Mouse (Mus musculus) kidney, postnatal 14 days (tissue): Measurements from ENCODE around the gene Tfpi2.

Experiments
- DNase-seq: peaks from one replicate; pipeline ENCODE4 v3.0.0; 2022; ENCODE audit warnings: mixed read lengths

Gene Tfpi2

GRCm38 (mm10) chr6:3988750-3989149 is at the start of gene Tfpi2:
Gene Tfpi2, minus strand, starts transcription at chr6:3988919.
- DNase-seq, result peak; percentile 46

GRCm38 (mm10) chr6:4030956-4031355 is 42.2 kb upstream of the Tfpi2 start:
- DNase-seq, result no peak

GRCm38 (mm10) chr6:4026367-4026766 is 37.6 kb upstream of the Tfpi2 start:
- no peak for DNase-seq

GRCm38 (mm10) chr6:4022645-4023044 is 33.9 kb upstream of the Tfpi2 start:
- DNase-seq, result peak; percentile 18

GRCm38 (mm10) chr6:4009548-4009947 is 20.8 kb upstream of the Tfpi2 start:
- DNase-seq, result peak; percentile 51

- DNase-seq, result peak; percentile 12
Observed at GRCm38 (mm10) chr6:4008501-4009040, 19.9 kb upstream of the Tfpi2 start.

- DNase-seq, result no peak
Observed at GRCm38 (mm10) chr6:4004808-4005207, 16.1 kb upstream of the Tfpi2 start.

GRCm38 (mm10) chr6:4003890-4004306 is 15.2 kb upstream of the Tfpi2 start, which contains the start of gene Gng11:
Gene Gng11, plus strand, starts transcription at chr6:4003904.
- DNase-seq, result peak; percentile 87

- DNase-seq, result peak; percentile 40
Observed at GRCm38 (mm10) chr6:4003445-4003844, 14.7 kb upstream of the Tfpi2 start.

- no peak for DNase-seq
Observed at GRCm38 (mm10) chr6:4000716-4001115, 12.0 kb upstream of the Tfpi2 start.

GRCm38 (mm10) chr6:3999296-3999695 is 10.6 kb upstream of the Tfpi2 start:
- peak; percentile 30 for DNase-seq

GRCm38 (mm10) chr6:3998089-3998488 is 9.4 kb upstream of the Tfpi2 start:
- no peak for DNase-seq

- DNase-seq, result no peak
Observed at GRCm38 (mm10) chr6:3993492-3993891, 4.8 kb upstream of the Tfpi2 start, which contains the start of gene Gngt1. Gene Gngt1, plus strand, starts transcription at chr6:3993792.

- no peak for DNase-seq
Observed at GRCm38 (mm10) chr6:3982661-3983284, 5.9 kb downstream of the Tfpi2 start.

GRCm38 (mm10) chr6:3973679-3974078 is 15.0 kb downstream of the Tfpi2 start:
- no peak for DNase-seq

- DNase-seq, result peak; percentile 27
Observed at GRCm38 (mm10) chr6:3967676-3968626, 20.8 kb downstream of the Tfpi2 start.

GRCm38 (mm10) chr6:3954969-3955368 is 33.8 kb downstream of the Tfpi2 start:
- no peak for DNase-seq

GRCm38 (mm10) chr6:3936140-3936714 is 52.5 kb downstream of the Tfpi2 start:
- DNase-seq, result no peak

GRCm38 (mm10) chr6:3935606-3936005 is 53.1 kb downstream of the Tfpi2 start:
- DNase-seq, result peak; percentile 42

GRCm38 (mm10) chr6:3935048-3935447 is 53.7 kb downstream of the Tfpi2 start:
- no peak for DNase-seq

- no peak for DNase-seq
Observed at GRCm38 (mm10) chr6:3926140-3926539, 62.6 kb downstream of the Tfpi2 start.

- DNase-seq, result no peak
Observed at GRCm38 (mm10) chr6:3922870-3923269, 65.8 kb downstream of the Tfpi2 start.

GRCm38 (mm10) chr6:3916015-3916414 is 72.7 kb downstream of the Tfpi2 start:
- DNase-seq, result no peak
